Mouse (Mus musculus): ENCODE results near the gene Nxpe4. TPM values are rescaled to one million over a fixed set of nuclear protein-coding genes. Genes with fewer than 3 reads are reported as not detected.

Gene Nxpe4
- polyA plus RNA-seq, 1 experiment from 2014 or later = 8.9 TPM

GRCm38 (mm10) chr9:48257001-48257400 is 95.2 kb downstream of the Nxpe4 start:
- Histone ChIP-seq H3K4me2 (ENCODE audit: low read depth, low read length) (no peak overlapping the region), H3K4me3 (ENCODE audit: low read length) (no peak overlapping the region), H3K36me3 (ENCODE audit: control insufficient read depth, insufficient read depth, low read length) (no peaks in the 10 kb centered on the region), H3K9ac (ENCODE audit: low read length) (no peak overlapping the region), H3K27ac (ENCODE audit: low read length) (no peak overlapping the region), H3K4me1 (replicated peaks; ENCODE audit: control insufficient read depth, insufficient read depth, low read length) (no peaks in the 10 kb centered on the region; the same call in 1 of the 2 replicates), H3K27me3 (ENCODE audit: control insufficient read depth, insufficient read depth, low read depth, low read length) (peaks cover 3% of the 10 kb centered on the region; the same call in 1 of the 2 replicates), H3K9me3 (ENCODE audit: control insufficient read depth, low read length) (no peaks in the 10 kb centered on the region)
- ATAC-seq (ENCODE audit: low read depth) = no peak
- WGBS = 51% methylated on average over 9 of the region's 9 CpGs

GRCm38 (mm10) chr9:48257741-48258423 is 96.1 kb downstream of the Nxpe4 start:
- H3K36me3 ChIP-seq (ENCODE audit: control insufficient read depth, insufficient read depth, low read length) = no peaks in the 10 kb centered on the region
- no peak overlapping the region for H3K9ac ChIP-seq (ENCODE audit: low read length)
- no peak overlapping the region for H3K4me3 ChIP-seq (ENCODE audit: low read length)
- no peak overlapping the region for H3K27ac ChIP-seq (ENCODE audit: low read length)
- H3K4me1 ChIP-seq (replicated peaks; ENCODE audit: control insufficient read depth, insufficient read depth, low read length) = no peaks in the 10 kb centered on the region; the same call in 1 of the 2 replicates
- no peak overlapping the region for H3K4me2 ChIP-seq (ENCODE audit: low read depth, low read length)
- 33% methylated on average over 12 of the region's 12 CpGs for WGBS
- no peaks in the 10 kb centered on the region for H3K9me3 ChIP-seq (ENCODE audit: control insufficient read depth, low read length)
- peaks cover 2% of the 10 kb centered on the region; the same call in 1 of the 2 replicates for H3K27me3 ChIP-seq (ENCODE audit: control insufficient read depth, insufficient read depth, low read depth, low read length)
- no peak for ATAC-seq (ENCODE audit: low read depth)

GRCm38 (mm10) chr9:48264616-48265015 is 102.8 kb downstream of the Nxpe4 start:
- Histone ChIP-seq H3K27me3 (ENCODE audit: control insufficient read depth, insufficient read depth, low read depth, low read length) (peaks cover 4% of the 10 kb centered on the region; the same call in 1 of the 2 replicates), H3K4me3 (ENCODE audit: low read length) (no peak overlapping the region), H3K27ac (ENCODE audit: low read length) (no peak overlapping the region), H3K9me3 (ENCODE audit: control insufficient read depth, low read length) (no peaks in the 10 kb centered on the region), H3K36me3 (ENCODE audit: control insufficient read depth, insufficient read depth, low read length) (no peaks in the 10 kb centered on the region), H3K9ac (ENCODE audit: low read length) (no peak overlapping the region), H3K4me2 (ENCODE audit: low read depth, low read length) (no peak overlapping the region), H3K4me1 (replicated peaks; ENCODE audit: control insufficient read depth, insufficient read depth, low read length) (peaks cover 9% of the 10 kb centered on the region; the same call in 1 of the 2 replicates)
- ATAC-seq (ENCODE audit: low read depth) = no peak
- 82% methylated on average over 6 of the region's 6 CpGs for WGBS

GRCm38 (mm10) chr9:48265491-48265890 is 103.7 kb downstream of the Nxpe4 start:
- H3K27ac ChIP-seq (ENCODE audit: low read length) = no peak overlapping the region
- H3K27me3 ChIP-seq (ENCODE audit: control insufficient read depth, insufficient read depth, low read depth, low read length) = peaks cover 4% of the 10 kb centered on the region; the same call in 1 of the 2 replicates
- no peak for ATAC-seq (ENCODE audit: low read depth)
- H3K36me3 ChIP-seq (ENCODE audit: control insufficient read depth, insufficient read depth, low read length) = no peaks in the 10 kb centered on the region
- H3K4me1 ChIP-seq (replicated peaks; ENCODE audit: control insufficient read depth, insufficient read depth, low read length) = peaks cover 9% of the 10 kb centered on the region; the same call in 1 of the 2 replicates
- no peak overlapping the region for H3K4me3 ChIP-seq (ENCODE audit: low read length)
- no peaks in the 10 kb centered on the region for H3K9me3 ChIP-seq (ENCODE audit: control insufficient read depth, low read length)
- no peak overlapping the region for H3K9ac ChIP-seq (ENCODE audit: low read length)
- no peak overlapping the region for H3K4me2 ChIP-seq (ENCODE audit: low read depth, low read length)
- 75% methylated on average over 4 of the region's 4 CpGs for WGBS

- WGBS = 11% methylated on average over 21 of the region's 21 CpGs
- Histone ChIP-seq H3K27me3 (ENCODE audit: control insufficient read depth, insufficient read depth, low read depth, low read length) (peaks cover 4% of the 10 kb centered on the region; the same call in 1 of the 2 replicates), H3K27ac (ENCODE audit: low read length) (peak overlapping the region; percentile 36; the same call in 1 of the 2 replicates), H3K4me1 (replicated peaks; ENCODE audit: control insufficient read depth, insufficient read depth, low read length) (peaks cover 9% of the 10 kb centered on the region; the same call in 1 of the 2 replicates), H3K4me2 (ENCODE audit: low read depth, low read length) (peak overlapping the region; percentile 98), H3K36me3 (ENCODE audit: control insufficient read depth, insufficient read depth, low read length) (no peaks in the 10 kb centered on the region), H3K9me3 (ENCODE audit: control insufficient read depth, low read length) (no peaks in the 10 kb centered on the region), H3K4me3 (ENCODE audit: low read length) (peak overlapping the region; percentile 62), H3K9ac (ENCODE audit: low read length) (peak overlapping the region; percentile 69)
- peak; percentile 95 for ATAC-seq (ENCODE audit: low read depth)
These were observed 104.6 kb downstream of the Nxpe4 start for GRCm38 (mm10) chr9:48266286-48267027.

- Histone ChIP-seq H3K4me2 (ENCODE audit: low read depth, low read length) (peak overlapping the region; percentile 98), H3K4me1 (replicated peaks; ENCODE audit: control insufficient read depth, insufficient read depth, low read length) (peaks cover 9% of the 10 kb centered on the region; the same call in 1 of the 2 replicates), H3K9ac (ENCODE audit: low read length) (peak overlapping the region; percentile 69), H3K36me3 (ENCODE audit: control insufficient read depth, insufficient read depth, low read length) (no peaks in the 10 kb centered on the region), H3K27ac (ENCODE audit: low read length) (peak overlapping the region; percentile 36), H3K4me3 (ENCODE audit: low read length) (peak overlapping the region; percentile 62), H3K27me3 (ENCODE audit: control insufficient read depth, insufficient read depth, low read depth, low read length) (peaks cover 4% of the 10 kb centered on the region; the same call in 1 of the 2 replicates), H3K9me3 (ENCODE audit: control insufficient read depth, low read length) (no peaks in the 10 kb centered on the region)
- 1% methylated on average over 16 of the region's 16 CpGs for whole genome bisulfite sequencing
- ATAC-seq (ENCODE audit: low read depth) = peak; percentile 96
These were observed 105.2 kb downstream of the Nxpe4 start for GRCm38 (mm10) chr9:48267028-48267441.

GRCm38 (mm10) chr9:48267960-48268359 is 106.1 kb downstream of the Nxpe4 start:
- no peak overlapping the region for H3K9ac ChIP-seq (ENCODE audit: low read length)
- peaks cover 9% of the 10 kb centered on the region; the same call in 1 of the 2 replicates for H3K4me1 ChIP-seq (replicated peaks; ENCODE audit: control insufficient read depth, insufficient read depth, low read length)
- no peak overlapping the region for H3K27ac ChIP-seq (ENCODE audit: low read length)
- WGBS = 34% methylated on average over 1 of the region's 1 CpGs
- H3K9me3 ChIP-seq (ENCODE audit: control insufficient read depth, low read length) = no peaks in the 10 kb centered on the region
- peaks cover 4% of the 10 kb centered on the region; the same call in 1 of the 2 replicates for H3K27me3 ChIP-seq (ENCODE audit: control insufficient read depth, insufficient read depth, low read depth, low read length)
- no peak overlapping the region for H3K4me3 ChIP-seq (ENCODE audit: low read length)
- no peaks in the 10 kb centered on the region for H3K36me3 ChIP-seq (ENCODE audit: control insufficient read depth, insufficient read depth, low read length)
- no peak for ATAC-seq (ENCODE audit: low read depth)
- H3K4me2 ChIP-seq (ENCODE audit: low read depth, low read length) = no peak overlapping the region

GRCm38 (mm10) chr9:48276831-48277230 is 115.0 kb downstream of the Nxpe4 start:
- H3K9me3 ChIP-seq (ENCODE audit: control insufficient read depth, low read length) = no peaks in the 10 kb centered on the region
- WGBS = 82% methylated on average over 15 of the region's 15 CpGs
- no peak for ATAC-seq (ENCODE audit: low read depth)
- H3K27ac ChIP-seq (ENCODE audit: low read length) = no peak overlapping the region
- H3K9ac ChIP-seq (ENCODE audit: low read length) = no peak overlapping the region
- no peaks in the 10 kb centered on the region for H3K4me1 ChIP-seq (replicated peaks; ENCODE audit: control insufficient read depth, insufficient read depth, low read length)
- no peaks in the 10 kb centered on the region for H3K36me3 ChIP-seq (ENCODE audit: control insufficient read depth, insufficient read depth, low read length)
- H3K4me2 ChIP-seq (ENCODE audit: low read depth, low read length) = no peak overlapping the region
- no peaks in the 10 kb centered on the region for H3K27me3 ChIP-seq (ENCODE audit: control insufficient read depth, insufficient read depth, low read depth, low read length)
- no peak overlapping the region for H3K4me3 ChIP-seq (ENCODE audit: low read length)

- no peak for ATAC-seq (ENCODE audit: low read depth)
- H3K36me3 ChIP-seq (ENCODE audit: control insufficient read depth, insufficient read depth, low read length) = no peaks in the 10 kb centered on the region
- H3K4me3 ChIP-seq (ENCODE audit: low read length) = no peak overlapping the region
- H3K27ac ChIP-seq (ENCODE audit: low read length) = no peak overlapping the region
- H3K4me1 ChIP-seq (replicated peaks; ENCODE audit: control insufficient read depth, insufficient read depth, low read length) = no peaks in the 10 kb centered on the region
- H3K9ac ChIP-seq (ENCODE audit: low read length) = no peak overlapping the region
- H3K4me2 ChIP-seq (ENCODE audit: low read depth, low read length) = no peak overlapping the region
- 79% methylated on average over 8 of the region's 8 CpGs for WGBS
- no peaks in the 10 kb centered on the region for H3K27me3 ChIP-seq (ENCODE audit: control insufficient read depth, insufficient read depth, low read depth, low read length)
- H3K9me3 ChIP-seq (ENCODE audit: control insufficient read depth, low read length) = no peaks in the 10 kb centered on the region
These were observed 122.4 kb downstream of the Nxpe4 start for GRCm38 (mm10) chr9:48284221-48284620.
